Mouse (Mus musculus) embryonic facial prominence, embryonic 14.5 days (tissue): ENCODE data around the gene Mia. TPM values are rescaled to one million over a fixed set of nuclear protein-coding genes. Genes with fewer than 3 reads are reported as not detected.

Source experiments
- ATAC-seq: fragments of 200-750 bp; cut with Nextera tagmentation; 2 replicates; pipeline ENCODE4 v1.8.0; 2017; ENCODE audit warnings: low read depth, moderate number of reproducible peaks, moderate TSS enrichment
- DNase-seq: peaks from one replicate; pipeline ENCODE4 v3.0.0-alpha.2; 2015; ENCODE audit warnings: low spot score
- H3K27ac ChIP-seq: fragments of 300-500 bp; sonication (generic); replicated peaks from 2 replicates; pipeline ENCODE4 v1.5.1; 2014; ENCODE audit warnings: low read depth, mild to moderate bottlenecking, low read length, moderate library complexity
- H3K27me3 ChIP-seq: fragments of 300-500 bp; sonication (generic); replicated peaks from 2 replicates; pipeline ENCODE4 v1.6.1; 2014; ENCODE audit warnings: low read length; ENCODE audit not compliant: control insufficient read depth, insufficient read depth
- H3K36me3 ChIP-seq: fragments of 300-500 bp; sonication (generic); 2 replicates; pipeline ENCODE4 v1.6.1; 2014; ENCODE audit warnings: low read length, mixed read lengths; ENCODE audit not compliant: control insufficient read depth, insufficient read depth
- H3K4me1 ChIP-seq: fragments of 300-500 bp; sonication (generic); 2 replicates; pipeline ENCODE4 v1.6.1; 2014; ENCODE audit warnings: antibody characterized with exemption, low read length; ENCODE audit not compliant: control insufficient read depth, insufficient read depth
- H3K4me2 ChIP-seq: fragments of 300-500 bp; sonication (generic); 2 replicates; pipeline ENCODE4 v1.6.1; 2014; ENCODE audit warnings: low read depth, mild to moderate bottlenecking, low read length, moderate library complexity, mixed read lengths
- H3K4me3 ChIP-seq: fragments of 300-500 bp; sonication (generic); 2 replicates; pipeline ENCODE4 v1.5.1; 2014; ENCODE audit warnings: low read depth, mild to moderate bottlenecking, low read length
- H3K9ac ChIP-seq: fragments of 300-500 bp; sonication (generic); 2 replicates; pipeline ENCODE4 v1.6.1; 2014; ENCODE audit warnings: low read depth, mild to moderate bottlenecking, low read length, moderate library complexity, mixed read lengths
- H3K9me3 ChIP-seq: fragments of 300-500 bp; sonication (generic); 2 replicates; pipeline ENCODE4 v1.6.1; 2016; ENCODE audit warnings: low read length; ENCODE audit not compliant: control insufficient read depth
- WGBS: fragments of 180-500 bp; shearing (Covaris S2); extraction: QIAGEN DNeasy Blood & Tissue Kit; methylation state at CpG from one replicate; pipeline ENCODE4 v1.1.7; 2014; 5-methylcytosine and 5-hydroxymethylcytosine counted together
- polyA plus RNA-seq: library from polyadenylated mRNA; unstranded; fragments of >200 nt; fragmentation: Nextera tagmentation; extraction: Ambion mirVana; gene quantifications from 2 replicates; pipeline ENCODE4 v1.2.1, GENCODE M21; 2014

Mia gene
- polyA plus RNA-seq, 1 experiment from 2014 or later: 102 TPM

GRCm38 (mm10) chr7:27195681-27196611, 15.0 kb upstream of the Mia start, which contains the start of the genes BC024978 and Snrpa:
Gene BC024978, plus strand, starts transcription at chr7:27195781.
Gene Snrpa, minus strand, starts transcription at chr7:27196271.
- Histone ChIP-seq H3K4me3 (peak within 1 kb of the TSS; percentile 73), H3K4me1 (peaks cover 11% of the 10 kb centered on the region), H3K9me3 (no peaks in the 10 kb centered on the region), H3K36me3 (peaks cover 39% of the 10 kb centered on the region), H3K27ac (peak within 1 kb of the TSS; percentile 99), H3K9ac (peak within 1 kb of the TSS; percentile 94), H3K4me2 (peak within 1 kb of the TSS; percentile 89), H3K27me3 (no peaks in the 10 kb centered on the region)
- ATAC-seq (peak; percentile 98), DNase-seq (peak; percentile 100)
- under 1% methylated on average over 62 of the region's 64 CpGs for WGBS

- Histone ChIP-seq H3K27me3 (no peaks in the 10 kb centered on the region), H3K4me3 (peak overlapping the region; percentile 73), H3K36me3 (peaks cover 57% of the 10 kb centered on the region), H3K9ac (peak overlapping the region; percentile 46), H3K4me1 (peaks cover 11% of the 10 kb centered on the region), H3K9me3 (no peaks in the 10 kb centered on the region), H3K4me2 (peak overlapping the region; percentile 89; the same call in 1 of the 2 replicates), H3K27ac (no peak overlapping the region)
- 82% methylated on average over 4 of the region's 4 CpGs for WGBS
- ATAC-seq (no peak), DNase-seq (no peak)
These were observed 12.8 kb upstream of the Mia start for GRCm38 (mm10) chr7:27193731-27194130.

GRCm38 (mm10) chr7:27192434-27192833, 11.5 kb upstream of the Mia start:
- Histone ChIP-seq H3K27ac (no peak overlapping the region), H3K36me3 (peaks cover 67% of the 10 kb centered on the region)
- 94% methylated on average over 5 of the region's 5 CpGs for WGBS

GRCm38 (mm10) chr7:27189271-27189931, 8.4 kb upstream of the Mia start:
- Histone ChIP-seq H3K9ac (no peak overlapping the region), H3K9me3 (no peaks in the 10 kb centered on the region), H3K4me1 (peaks cover under 1% of the 10 kb centered on the region), H3K4me2 (no peak overlapping the region), H3K27me3 (no peaks in the 10 kb centered on the region), H3K4me3 (no peak overlapping the region), H3K27ac (no peak overlapping the region), H3K36me3 (peaks cover 97% of the 10 kb centered on the region)
- DNase-seq (no peak), ATAC-seq (no peak)
- 96% methylated on average over 10 of the region's 10 CpGs for WGBS

More at GRCm38 (mm10) chr7:27192434-27192833, 11.5 kb upstream of the Mia start:
- no peak for DNase-seq
- Histone ChIP-seq H3K4me2 (no peak overlapping the region), H3K9ac (no peak overlapping the region), H3K4me1 (peaks cover 11% of the 10 kb centered on the region), H3K27me3 (no peaks in the 10 kb centered on the region), H3K9me3 (no peaks in the 10 kb centered on the region), H3K4me3 (no peak overlapping the region)
- ATAC-seq: no peak

GRCm38 (mm10) chr7:27185986-27186385, 5.0 kb upstream of the Mia start:
- Histone ChIP-seq H3K9me3 (no peaks in the 10 kb centered on the region), H3K27ac (no peak overlapping the region), H3K4me1 (no peaks in the 10 kb centered on the region), H3K4me2 (no peak overlapping the region), H3K9ac (no peak overlapping the region), H3K36me3 (peaks cover 74% of the 10 kb centered on the region), H3K27me3 (no peaks in the 10 kb centered on the region), H3K4me3 (no peak overlapping the region)
- ATAC-seq (no peak), DNase-seq (no peak)
- WGBS: 95% methylated on average over 5 of the region's 5 CpGs

- Histone ChIP-seq H3K36me3 (peaks cover 64% of the 10 kb centered on the region), H3K4me3 (no peak overlapping the region), H3K27me3 (no peaks in the 10 kb centered on the region), H3K27ac (no peak overlapping the region), H3K4me2 (no peak overlapping the region), H3K9me3 (no peaks in the 10 kb centered on the region), H3K4me1 (no peaks in the 10 kb centered on the region), H3K9ac (no peak overlapping the region)
- 74% methylated on average over 3 of the region's 3 CpGs for WGBS
- no peak for DNase-seq
- no peak for ATAC-seq
These were observed 4.0 kb upstream of the Mia start for GRCm38 (mm10) chr7:27184964-27185363.

GRCm38 (mm10) chr7:27182498-27182897, 1.5 kb upstream of the Mia start:
- no peak for DNase-seq
- Histone ChIP-seq H3K9me3 (no peaks in the 10 kb centered on the region), H3K4me2 (no peak overlapping the region), H3K4me3 (no peak overlapping the region), H3K4me1 (no peaks in the 10 kb centered on the region), H3K36me3 (peaks cover 39% of the 10 kb centered on the region), H3K9ac (no peak overlapping the region), H3K27me3 (no peaks in the 10 kb centered on the region), H3K27ac (no peak overlapping the region)
- no peak for ATAC-seq
- 65% methylated on average over 1 of the region's 1 CpGs for WGBS

- Histone ChIP-seq H3K4me2 (peak overlapping the region; percentile 57), H3K9ac (no peak overlapping the region), H3K9me3 (no peaks in the 10 kb centered on the region), H3K27me3 (no peaks in the 10 kb centered on the region), H3K4me1 (no peaks in the 10 kb centered on the region), H3K4me3 (peak overlapping the region; percentile 66), H3K36me3 (peaks cover 18% of the 10 kb centered on the region), H3K27ac (peak overlapping the region; percentile 80)
- ATAC-seq (no peak), DNase-seq (no peak)
- WGBS: 69% methylated on average over 5 of the region's 5 CpGs
These were observed 921 bp downstream of the Mia start for GRCm38 (mm10) chr7:27180036-27180435.
